Mouse (Mus musculus) G1E (cell line): Measurements from ENCODE around the gene Stab2.

ENCODE experiments used
- CTCF ChIP-seq: IDR thresholded peaks from 2 replicates; pipeline ENCODE4 v1.5.1; 2012; ENCODE audit warnings: low read depth, low read length, inconsistent platforms, mixed read lengths
- GATA2 ChIP-seq: IDR thresholded peaks from 2 replicates; pipeline ENCODE4 v1.6.1; 2012; ENCODE audit warnings: low read depth, low read length, inconsistent platforms, borderline replicate concordance
- POLR2AphosphoS5 ChIP-seq: IDR thresholded peaks from 2 replicates; pipeline ENCODE4 v1.6.1; 2012; ENCODE audit warnings: low read depth, low read length, inconsistent platforms; ENCODE audit not compliant: insufficient replicate concordance

GRCm38 (mm10) chr10:86947541-86947940 lies 60.3 kb downstream of the Stab2 start:
- no peak for TF ChIP-seq CTCF
- no peak for TF ChIP-seq GATA2
- TF ChIP-seq POLR2AphosphoS5: no peak
